Mouse (Mus musculus): Measurements from ENCODE around the gene Hoxc5. TPM values are rescaled to one million over a fixed set of nuclear protein-coding genes. Genes with fewer than 3 reads are reported as not detected.

Gene Hoxc5
- total RNA-seq, 2 experiments from 2014 or later = not detected

GRCm38 (mm10) chr15:102965892-102966775 is 1.1 kb upstream of the Hoxc5 start:
- intact Hi-C loops (cut with DNase I) = no loop called here
- DNase-seq (ENCODE audit: low spot score) = no peak

- intact Hi-C loops (cut with DNase I) = no loop called here
- no peak for DNase-seq (ENCODE audit: low spot score)
Measured at GRCm38 (mm10) chr15:102966776-102967311, 399 bp upstream of the Hoxc5 start, which contains the start of gene Hoxc10. Gene Hoxc10 (plus strand): TSS chr15:102966796.

DNA sequence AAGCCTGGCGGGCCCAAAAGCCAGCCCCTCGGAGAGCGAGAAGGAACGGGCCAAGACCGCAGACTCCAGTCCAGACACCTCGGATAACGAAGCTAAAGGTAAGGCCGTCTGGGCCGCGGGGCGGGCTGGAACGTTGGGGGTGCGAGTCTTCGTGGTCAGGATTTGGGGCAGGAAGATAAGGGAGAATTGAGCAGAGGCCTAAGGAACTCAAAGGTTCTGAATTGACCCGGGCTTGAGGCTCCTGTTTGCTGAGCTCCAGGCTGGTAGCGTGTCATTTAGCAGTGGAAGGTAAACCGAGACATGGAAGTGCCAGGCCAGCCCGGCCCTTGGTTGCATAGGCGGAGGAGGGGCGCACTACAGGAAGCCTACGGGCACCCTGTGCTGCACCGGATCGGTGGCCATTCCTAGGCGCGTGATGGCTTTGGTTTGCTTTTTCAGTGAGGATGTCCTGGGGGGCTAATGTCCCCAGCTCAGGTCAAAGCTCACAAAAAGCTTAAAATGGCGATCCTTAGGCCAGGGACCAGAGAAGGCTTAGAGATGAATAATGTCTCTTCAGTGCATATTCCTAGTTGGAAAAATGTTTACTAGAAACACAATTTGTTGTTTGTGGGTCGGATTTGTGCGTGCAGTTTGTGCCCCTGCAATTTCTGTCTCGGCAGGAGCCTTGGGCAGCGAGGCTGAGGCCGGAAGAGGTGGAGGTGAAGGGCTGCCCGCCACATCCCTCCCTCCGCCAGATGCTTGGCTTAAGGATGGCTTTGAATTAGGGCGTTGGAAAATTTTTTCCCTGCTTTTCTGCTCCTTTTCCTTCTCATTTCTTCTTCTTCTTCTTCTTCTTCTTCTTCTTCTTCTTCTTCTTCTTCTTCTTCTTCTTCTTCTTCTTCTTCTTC is 511 bp downstream of the Hoxc5 start:
- intact Hi-C loops (cut with DNase I) = no loop called here
- DNase-seq (ENCODE audit: low spot score) = no peak

- no peak for DNase-seq (ENCODE audit: low spot score)
- intact Hi-C loops (cut with DNase I) = no loop called here
Measured at GRCm38 (mm10) chr15:102969296-102969695, 2.1 kb downstream of the Hoxc5 start.

- intact Hi-C loops (cut with DNase I) = no loop called here
Measured at GRCm38 (mm10) chr15:102970740-102971139, 3.5 kb downstream of the Hoxc5 start.

GRCm38 (mm10) chr15:102972254-102972653 is 5.0 kb downstream of the Hoxc5 start:
- DNase-seq (ENCODE audit: low spot score) = no peak
- intact Hi-C loops (cut with DNase I) = no loop called here

More at GRCm38 (mm10) chr15:102970740-102971139, 3.5 kb downstream of the Hoxc5 start:
- DNase-seq (ENCODE audit: low spot score) = no peak

- intact Hi-C loops (cut with DNase I) = no loop called here
- DNase-seq (ENCODE audit: low spot score) = no peak
Measured at GRCm38 (mm10) chr15:102972753-102973152, 5.5 kb downstream of the Hoxc5 start.

DNA sequence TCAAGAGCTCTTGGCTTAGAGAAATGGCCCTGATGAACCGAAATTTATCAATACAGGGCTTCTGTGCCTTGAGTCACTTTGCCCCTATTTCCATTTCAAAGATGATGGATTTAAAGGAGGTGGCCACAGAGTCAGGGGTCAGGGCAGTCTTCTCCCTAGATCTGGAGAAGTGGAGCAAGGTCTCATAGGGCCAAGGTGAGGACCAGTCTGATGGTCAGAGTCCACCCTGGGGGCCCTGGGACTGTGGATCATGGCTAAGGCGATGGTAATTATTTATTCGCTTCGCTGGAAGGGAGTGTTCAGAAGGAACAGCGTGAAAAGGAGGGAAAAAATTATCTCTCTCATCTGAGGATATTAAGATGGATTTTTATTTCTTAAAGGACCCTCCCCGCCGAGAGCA is 7.8 kb downstream of the Hoxc5 start:
- intact Hi-C loops (cut with DNase I) = no loop called here
- no peak for DNase-seq (ENCODE audit: low spot score)

DNA sequence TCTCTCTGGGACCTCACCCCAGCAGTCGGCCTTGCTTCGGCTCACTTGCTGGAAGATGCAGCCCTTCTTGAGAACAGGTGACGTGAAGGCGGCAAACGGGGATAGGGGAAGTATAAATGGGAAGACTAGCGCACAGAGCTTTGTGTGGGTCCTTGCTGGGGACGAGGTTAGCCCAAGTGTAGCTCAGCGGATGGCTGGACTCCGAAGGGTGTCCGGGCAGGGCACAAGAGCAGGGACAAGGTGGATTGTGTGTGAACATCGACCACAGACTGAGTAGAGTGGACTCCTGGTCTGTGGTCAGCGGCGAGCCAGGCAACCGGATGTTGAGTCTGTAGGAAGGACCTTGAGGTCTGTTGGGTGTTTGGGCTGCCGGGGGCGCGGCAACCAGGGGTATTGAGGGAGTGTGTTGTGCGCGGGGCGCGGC is 8.5 kb downstream of the Hoxc5 start:
- intact Hi-C loops (cut with DNase I) = no loop called here
- no peak for DNase-seq (ENCODE audit: low spot score)

GRCm38 (mm10) chr15:102976171-102976570 is 8.9 kb downstream of the Hoxc5 start, which contains the start of gene Hoxc9:
Gene Hoxc9 (plus strand): TSS chr15:102976439.
- intact Hi-C loops (cut with DNase I) = no loop called here
- DNase-seq (ENCODE audit: low spot score) = no peak

DNA sequence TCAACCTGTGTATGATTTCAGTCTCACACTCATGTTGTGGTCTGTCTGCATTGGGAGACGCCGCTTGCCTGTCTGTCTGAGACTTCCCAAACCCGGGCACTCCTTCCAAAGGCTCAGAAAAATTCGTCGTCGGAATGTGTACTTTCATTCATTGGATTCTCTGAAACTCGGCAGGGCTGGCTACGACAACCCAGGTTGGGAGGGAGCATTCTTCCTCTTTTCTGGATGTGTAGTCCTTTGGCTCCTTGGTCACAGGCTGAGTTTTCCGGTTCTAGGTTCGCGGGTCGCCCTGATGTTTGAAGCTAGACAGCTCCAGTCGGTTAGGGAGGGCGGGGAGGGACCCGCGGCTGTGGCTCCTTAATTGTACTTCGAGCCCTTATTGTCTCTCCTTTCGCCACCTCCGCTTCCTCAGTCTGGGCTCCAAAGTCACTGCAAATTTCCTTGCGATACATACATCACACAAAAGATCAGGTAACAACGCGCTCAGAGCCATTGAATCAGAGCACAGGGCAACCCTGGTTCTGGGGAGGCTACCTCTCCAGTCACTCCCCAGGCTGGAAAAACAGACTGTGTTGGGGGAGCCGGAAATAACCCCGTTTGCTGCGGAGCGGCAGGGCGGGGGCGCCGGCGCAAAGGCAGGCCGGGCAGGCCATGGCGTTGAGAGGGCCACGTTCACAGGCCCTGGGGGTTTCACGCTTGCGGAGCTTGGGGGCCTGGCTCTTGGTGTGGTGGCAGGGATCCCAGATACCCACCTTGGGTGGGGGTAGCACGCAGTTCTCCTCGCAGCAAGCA is 9.6 kb downstream of the Hoxc5 start:
- no peak for DNase-seq (ENCODE audit: low spot score)
- intact Hi-C loops (cut with DNase I) = no loop called here

DNA sequence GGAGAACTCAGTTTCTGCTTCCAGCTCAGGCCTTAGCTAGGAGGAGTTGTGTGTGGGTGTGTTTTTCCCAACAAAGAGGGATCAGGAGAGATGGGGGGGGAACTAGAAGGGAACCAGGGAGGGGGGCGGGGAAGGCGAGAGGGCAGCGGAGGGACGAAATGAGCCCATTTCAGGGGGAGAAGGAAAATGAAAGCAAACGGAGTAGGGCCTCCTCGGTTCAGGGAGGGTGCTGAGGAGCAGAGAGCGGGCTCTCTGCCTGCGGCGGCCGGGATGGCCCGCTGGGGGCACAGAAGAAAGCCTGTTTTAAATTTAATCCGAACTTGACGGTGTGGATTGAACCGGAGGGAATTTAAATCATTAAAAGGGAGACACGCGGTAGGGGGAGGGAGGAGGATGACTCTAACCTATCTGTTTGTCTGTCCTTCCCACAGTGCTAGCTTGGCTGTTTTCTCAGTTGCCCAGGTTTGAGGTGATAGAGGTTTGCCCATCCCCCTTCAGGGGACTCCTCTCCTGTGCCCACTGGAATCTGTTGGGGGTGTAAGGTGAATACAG is 10.3 kb downstream of the Hoxc5 start:
- intact Hi-C loops (cut with DNase I) = no loop called here
- no peak for DNase-seq (ENCODE audit: low spot score)

DNA sequence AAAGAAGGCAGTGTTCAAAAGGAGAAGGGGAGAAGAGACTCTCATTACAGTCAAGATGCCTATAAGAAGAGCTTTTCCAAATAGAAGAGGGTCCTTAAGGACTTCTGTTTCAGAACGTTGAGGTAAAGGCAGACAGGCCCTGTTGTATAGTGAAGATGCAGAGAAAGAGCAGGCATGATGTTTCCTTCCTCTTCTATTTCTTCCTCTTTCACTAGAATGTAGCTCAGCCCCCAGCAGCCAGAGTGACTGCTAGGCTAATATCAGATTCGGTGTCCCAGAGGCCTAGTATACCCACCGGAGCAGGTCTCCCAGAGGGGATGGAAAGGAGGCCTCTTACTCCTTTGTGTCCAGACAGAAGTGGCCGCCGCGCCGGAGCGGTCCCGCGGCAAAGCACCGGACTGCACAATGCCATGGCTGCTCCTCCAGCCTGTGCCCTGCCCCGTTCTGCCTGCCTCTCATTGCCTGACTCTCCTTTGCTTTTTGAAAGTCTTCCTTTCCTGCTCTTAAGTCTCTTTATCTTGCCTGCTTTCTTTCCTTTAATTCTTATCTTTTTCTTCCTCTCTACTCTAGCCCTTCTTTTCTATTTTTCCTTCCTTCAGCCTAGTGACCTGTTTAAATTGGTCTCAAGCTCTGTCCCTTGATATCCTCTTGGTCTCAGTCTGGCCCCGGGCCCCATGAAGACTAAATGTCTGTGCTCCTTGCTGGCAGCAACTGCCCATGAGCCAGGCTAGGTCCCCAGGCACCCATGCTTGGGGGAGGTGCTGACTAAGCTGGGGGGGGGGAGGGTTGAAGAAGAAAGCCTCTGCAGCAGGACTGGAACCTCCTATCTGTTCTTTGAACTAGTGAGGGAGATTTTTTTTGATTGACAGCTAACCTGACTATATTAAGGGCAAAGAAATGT is 11.6 kb downstream of the Hoxc5 start:
- intact Hi-C loops (cut with DNase I) = no loop called here
- DNase-seq (ENCODE audit: low spot score) = no peak

DNA sequence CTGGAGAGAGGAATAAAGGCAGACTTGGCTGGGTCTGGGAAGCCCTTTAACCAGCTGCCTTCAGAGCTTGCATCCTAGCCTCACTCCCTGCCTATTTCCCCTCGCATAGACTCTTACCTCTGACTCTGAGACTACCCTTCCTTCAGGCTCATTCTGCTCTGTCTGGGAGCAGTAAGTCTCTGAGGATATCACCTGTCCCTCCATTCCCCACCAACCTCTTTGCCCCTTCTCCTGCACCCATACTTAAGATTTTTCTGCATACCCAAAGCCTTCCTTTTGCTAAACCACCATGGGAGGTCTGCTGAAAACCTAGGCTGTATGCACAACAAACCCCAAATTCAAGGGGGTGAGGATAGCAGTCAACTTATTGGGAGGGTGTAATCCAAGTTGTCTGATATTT is 12.7 kb downstream of the Hoxc5 start:
- intact Hi-C loops (cut with DNase I) = no loop called here

GRCm38 (mm10) chr15:102980352-102980751 is 13.1 kb downstream of the Hoxc5 start:
- intact Hi-C loops (cut with DNase I) = no loop called here

More for the DNA sequence above, 12.7 kb downstream of the Hoxc5 start:
- no peak for DNase-seq (ENCODE audit: low spot score)

GRCm38 (mm10) chr15:102980912-102981311 is 13.7 kb downstream of the Hoxc5 start:
- intact Hi-C loops (cut with DNase I) = no loop called here

More at GRCm38 (mm10) chr15:102980352-102980751, 13.1 kb downstream of the Hoxc5 start:
- no peak for DNase-seq (ENCODE audit: low spot score)

GRCm38 (mm10) chr15:102981379-102982288 is 14.4 kb downstream of the Hoxc5 start:
- intact Hi-C loops (cut with DNase I) = no loop called here
- no peak for DNase-seq (ENCODE audit: low spot score)

More at GRCm38 (mm10) chr15:102980912-102981311, 13.7 kb downstream of the Hoxc5 start:
- no peak for DNase-seq (ENCODE audit: low spot score)
